8 mouse cellular contexts compared by ENCODE assay signal in the genomic region with DNA sequence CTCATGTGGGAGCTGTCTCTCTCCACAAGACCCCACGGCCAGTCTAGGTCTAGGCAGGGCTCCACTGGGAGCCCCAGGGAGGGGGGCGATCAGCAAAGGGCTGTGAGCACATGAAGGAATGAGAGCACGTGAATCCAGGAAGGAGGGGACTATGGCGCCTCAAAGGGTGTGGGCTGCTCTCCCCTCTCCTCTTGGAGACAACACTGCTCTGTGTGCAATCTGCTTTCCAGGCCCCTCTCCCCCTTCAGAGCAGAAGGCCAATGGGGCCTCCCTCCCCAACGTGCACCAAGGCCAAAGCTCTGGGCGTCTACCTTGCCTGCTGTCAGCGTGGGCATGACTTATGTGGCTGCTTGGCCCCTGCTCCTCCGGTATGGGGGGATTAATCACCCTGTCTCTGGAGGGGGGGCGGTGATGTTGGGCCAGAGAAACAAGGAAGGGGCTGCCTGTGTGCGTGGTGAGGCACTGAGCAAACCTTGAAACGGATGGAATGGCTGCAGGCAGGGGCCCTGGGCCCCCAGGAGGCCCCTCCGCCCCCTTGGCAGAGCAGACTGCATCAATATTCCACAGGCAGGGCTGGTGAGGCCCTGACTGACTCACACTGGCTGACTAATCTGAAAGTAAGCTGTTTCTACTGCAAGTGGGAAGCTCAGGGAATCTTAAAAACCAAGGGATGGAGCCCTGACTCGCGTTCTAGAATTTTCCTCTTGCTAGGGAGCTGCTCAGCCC. TPM values are rescaled to one million over a fixed set of nuclear protein-coding genes. Genes with fewer than 3 reads are reported as not detected.
DNase-seq lines count a peak whose midpoint lies in the region; ATAC-seq and TF ChIP-seq lines count a peak whose summit lies in the region.

No protein-coding gene starts in this region.

- TF ChIP-seq POLR2A in embryonic fibroblast, embryonic 13.5 days (IDR thresholded peaks at IDR 0.05; ENCODE audit: low read depth, low read length), result peak; percentile 55

- peaks cover 45% of the 10 kb centered on the region for H3K4me1 ChIP-seq in heart, embryonic 12.5 days (replicated peaks)
- peaks cover 27% of the 10 kb centered on the region for H3K4me1 ChIP-seq in embryonic fibroblast, embryonic 13.5 days (ENCODE audit: control insufficient read depth, insufficient read depth, low read length)
- H3K4me1 ChIP-seq in limb, embryonic 15.5 days, result peaks cover 60% of the 10 kb centered on the region
- peaks cover 55% of the 10 kb centered on the region for H3K4me1 ChIP-seq in stomach, embryonic 14.5 days (ENCODE audit: control insufficient read depth, insufficient read depth, low read length)

- whole genome bisulfite sequencing in heart, embryonic 12.5 days, result 30% methylated on average over 14 of the region's 14 CpGs
- WGBS in limb, embryonic 15.5 days, result 19% methylated on average over 14 of the region's 14 CpGs
- 5% methylated on average over 14 of the region's 14 CpGs for WGBS in stomach, embryonic 14.5 days

- no peak for TF ChIP-seq CTCF in embryonic fibroblast, embryonic 13.5 days (IDR thresholded peaks at IDR 0.05; ENCODE audit: borderline replicate concordance, insufficient read depth, low read length)

- peak overlapping the region; percentile 78 for H3K27ac ChIP-seq in heart, embryonic 12.5 days (ENCODE audit: poor library complexity, severe bottlenecking)
- peak overlapping the region; percentile 94 for H3K27ac ChIP-seq in embryonic fibroblast, embryonic 13.5 days (ENCODE audit: insufficient read depth, low read length)
- peak overlapping the region; percentile 92 for H3K27ac ChIP-seq in limb, embryonic 15.5 days
- H3K27ac ChIP-seq in stomach, embryonic 14.5 days (ENCODE audit: low read length), result peak overlapping the region; percentile 99

- no peak overlapping the region for H3K9ac ChIP-seq in heart, embryonic 12.5 days
- no peak overlapping the region for H3K9ac ChIP-seq in limb, embryonic 15.5 days
- H3K9ac ChIP-seq in stomach, embryonic 14.5 days (replicated peaks; ENCODE audit: low read depth, low read length), result no peak overlapping the region

- H3K36me3 ChIP-seq in heart, embryonic 12.5 days, result no peaks in the 10 kb centered on the region
- no peaks in the 10 kb centered on the region for H3K36me3 ChIP-seq in limb, embryonic 15.5 days
- H3K36me3 ChIP-seq in stomach, embryonic 14.5 days (ENCODE audit: control insufficient read depth, insufficient read depth, low read length), result no peaks in the 10 kb centered on the region

- H3K4me3 ChIP-seq in heart, embryonic 12.5 days, result no peak overlapping the region
- H3K4me3 ChIP-seq in embryonic fibroblast, embryonic 13.5 days (ENCODE audit: insufficient read depth, low read length), result no peak overlapping the region
- H3K4me3 ChIP-seq in limb, embryonic 15.5 days, result no peak overlapping the region
- no peak overlapping the region for H3K4me3 ChIP-seq in stomach, embryonic 14.5 days (ENCODE audit: low read depth, low read length)

- intact Hi-C loops in heart, postnatal 25 days (cut with DNase I), result no loop called here

- no peaks in the 10 kb centered on the region for H3K9me3 ChIP-seq in heart, embryonic 12.5 days (replicated peaks)
- no peaks in the 10 kb centered on the region for H3K9me3 ChIP-seq in limb, embryonic 15.5 days
- no peaks in the 10 kb centered on the region for H3K9me3 ChIP-seq in stomach, embryonic 14.5 days (ENCODE audit: control insufficient read depth, low read depth, low read length)

- H3K27me3 ChIP-seq in heart, embryonic 12.5 days (replicated peaks), result no peaks in the 10 kb centered on the region
- no peaks in the 10 kb centered on the region for H3K27me3 ChIP-seq in limb, embryonic 15.5 days
- no peaks in the 10 kb centered on the region for H3K27me3 ChIP-seq in stomach, embryonic 14.5 days (ENCODE audit: control insufficient read depth, insufficient read depth, low read length)

- ATAC-seq in heart, embryonic 12.5 days (ENCODE audit: insufficient number of reproducible peaks, low FRiP score), result peak; percentile 77
- ATAC-seq in limb, embryonic 15.5 days (ENCODE audit: insufficient number of reproducible peaks, low FRiP score, low TSS enrichment, low read depth), result peak; percentile 87
- ATAC-seq in stomach, embryonic 14.5 days (ENCODE audit: insufficient number of reproducible peaks, insufficient read depth, low FRiP score, low read depth), result peak; percentile 90
- no peak for ATAC-seq in monocyte, adult 5-6 weeks (replicated peaks; ENCODE audit: insufficient number of reproducible peaks, low FRiP score, low TSS enrichment, poor library complexity, severe bottlenecking)

- no peak for DNase-seq in heart, postnatal 25 days (ENCODE audit: low spot score)
- DNase-seq in MN1 (ENCODE audit: low spot score), result peak; percentile 27
- no peak for DNase-seq in T-cell, adult 2 months (ENCODE audit: low spot score)

- peak overlapping the region; percentile 10; the same call in 1 of the 2 replicates for H3K4me2 ChIP-seq in heart, embryonic 12.5 days
- H3K4me2 ChIP-seq in limb, embryonic 15.5 days, result no peak overlapping the region; the same call in 1 of the 2 replicates
- H3K4me2 ChIP-seq in stomach, embryonic 14.5 days (replicated peaks; ENCODE audit: low read depth, low read length), result 0 out of 2 replicates have a peak overlapping the region, but pooled peaks have one; percentile 10

RNA-seq across cellular contexts. Expression of gene Dlk1, which starts 35.0 kb away (rescaled TPM):
- 61.1 and 69.0 TPM in 2 replicates for polyA plus RNA-seq in heart, embryonic 12.5 days (2016; fragmentation: Nextera tagmentation; extraction: Ambion mirVana)
- under 1 TPM; 0.26 to 0.61 TPM for total RNA-seq in heart, postnatal 25 days (2021)
- 242 and 410 TPM in 2 replicates for polyA plus RNA-seq in embryonic fibroblast, embryonic 13.5 days (2011; ENCODE audit: insufficient read length, low read depth, missing spikeins)
- polyA plus RNA-seq in limb, embryonic 15.5 days (2015; fragmentation: Nextera tagmentation; extraction: Ambion mirVana), result 599 and 855 TPM in 2 replicates
- 477 and 553 TPM in 2 replicates for polyA plus RNA-seq in stomach, embryonic 14.5 days (2014; fragmentation: Nextera tagmentation; extraction: Ambion mirVana)
- total RNA-seq in monocyte, adult 5-6 weeks (2017), result not detected in 3 replicates
